Mouse (Mus musculus) R1 (cell line): Measurements from ENCODE around the gene Atp9a.

Experiments
- DNase-seq: peaks from one replicate; pipeline ENCODE4 v3.0.0-alpha.2; 2018; ENCODE audit warnings: low read depth, low spot score

The Atp9a gene

GRCm38 (mm10) chr2:168602387-168602741, 139.8 kb downstream of the Atp9a start:
- DNase-seq, result no peak

GRCm38 (mm10) chr2:168601491-168602386, 140.5 kb downstream of the Atp9a start, which contains the start of gene Nfatc2:
Gene Nfatc2 (minus strand): TSS chr2:168601657.
- DNase-seq, result peak; percentile 72

- peak; percentile 50 for DNase-seq
Measured at GRCm38 (mm10) chr2:168600750-168601490, 141.3 kb downstream of the Atp9a start.

- no peak for DNase-seq
Measured at GRCm38 (mm10) chr2:168595693-168596092, 146.5 kb downstream of the Atp9a start.

GRCm38 (mm10) chr2:168593676-168594075, 148.5 kb downstream of the Atp9a start:
- no peak for DNase-seq

GRCm38 (mm10) chr2:168593004-168593403, 149.2 kb downstream of the Atp9a start:
- DNase-seq, result no peak

- DNase-seq, result no peak
Measured at GRCm38 (mm10) chr2:168591076-168591475, 151.1 kb downstream of the Atp9a start.

- DNase-seq, result peak; percentile 35
Measured at GRCm38 (mm10) chr2:168590556-168590955, 151.7 kb downstream of the Atp9a start.

- peak; percentile 73 for DNase-seq
Measured at GRCm38 (mm10) chr2:168590168-168590551, 152.0 kb downstream of the Atp9a start.

- no peak for DNase-seq
Measured at GRCm38 (mm10) chr2:168589368-168590167, 152.6 kb downstream of the Atp9a start.

- DNase-seq, result no peak
Measured at GRCm38 (mm10) chr2:168588591-168589367, 153.4 kb downstream of the Atp9a start.

GRCm38 (mm10) chr2:168587159-168587558, 155.1 kb downstream of the Atp9a start:
- DNase-seq, result no peak

GRCm38 (mm10) chr2:168586512-168586911, 155.7 kb downstream of the Atp9a start:
- DNase-seq, result no peak

GRCm38 (mm10) chr2:168584857-168585256, 157.4 kb downstream of the Atp9a start:
- DNase-seq, result no peak
